Mouse (Mus musculus) heart, postnatal 0 days (tissue): Measurements from ENCODE around the gene Alkbh6.

Experiments used
- CTCF ChIP-seq: IDR thresholded peaks from 2 replicates; pipeline ENCODE4 v1.5.1; 2016; ENCODE audit warnings: antibody characterized with exemption, control low read depth, low read depth
- EP300 ChIP-seq: IDR thresholded peaks from 2 replicates; pipeline ENCODE4 v1.6.1; 2016; ENCODE audit warnings: antibody characterized with exemption, low read depth

DNA sequence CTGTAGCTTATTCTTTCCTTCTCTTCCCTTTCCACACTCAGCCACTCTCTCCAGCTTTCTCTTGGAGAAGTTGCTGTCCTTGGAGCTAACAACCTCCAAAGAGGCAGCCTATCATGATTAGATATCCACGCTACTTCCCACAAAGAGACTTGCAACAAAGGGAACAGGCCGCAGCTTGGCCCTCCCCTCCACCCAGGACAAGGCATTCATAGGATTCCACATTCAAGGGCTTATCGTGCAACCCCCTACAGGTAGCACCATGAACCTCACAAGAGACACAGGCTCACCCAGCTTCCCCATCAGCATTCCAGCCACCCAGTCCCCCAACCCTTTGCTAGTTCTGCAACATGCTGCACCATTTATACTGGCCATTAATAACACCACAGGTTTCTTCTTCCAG is 41.7 kb upstream of the Alkbh6 start:
- TF ChIP-seq CTCF (no peak), EP300 (no peak)
